Mouse (Mus musculus) ES-E14 (cell line): ENCODE results near the gene Morc1.

ENCODE experiments used
- HCFC1 ChIP-seq: IDR thresholded peaks from 2 replicates; pipeline ENCODE4 v1.6.1; 2012; ENCODE audit warnings: low read length, inconsistent platforms, borderline replicate concordance; ENCODE audit not compliant: insufficient read depth
- ZC3H11A ChIP-seq: IDR thresholded peaks from 2 replicates; pipeline ENCODE4 v1.6.1; 2012; ENCODE audit warnings: low read depth, mild to moderate bottlenecking, inconsistent platforms, low read length, borderline replicate concordance
- ZNF384 ChIP-seq: IDR thresholded peaks from 2 replicates; pipeline ENCODE4 v1.6.1; 2012; ENCODE audit warnings: low read depth, low read length, inconsistent platforms

- no peak for TF ChIP-seq ZC3H11A
- TF ChIP-seq ZNF384, result no peak
- TF ChIP-seq HCFC1, result no peak
Observed at GRCm38 (mm10) chr16:48574072-48574471, 143.0 kb downstream of the Morc1 start.
